Mouse (Mus musculus) C2C12 (cell line): Measurements from ENCODE around the gene Jkamp. TPM values are rescaled to one million over a fixed set of nuclear protein-coding genes. Genes with fewer than 3 reads are reported as not detected.

Source experiments
- H3K27me3 ChIP-seq: one replicate; pipeline ENCODE4 v1.6.1; 2011; ENCODE audit not compliant: control insufficient read depth, insufficient read depth, insufficient read length
- H3K36me3 ChIP-seq: one replicate; pipeline ENCODE4 v1.6.1; 2011; ENCODE audit not compliant: control insufficient read depth, insufficient read depth
- H3K4me3 ChIP-seq: one replicate; pipeline ENCODE4 v1.5.1; 2011; ENCODE audit warnings: mild to moderate bottlenecking, control low read depth; ENCODE audit not compliant: poor library complexity, insufficient read depth, severe bottlenecking
- H3K79me2 ChIP-seq: one replicate; pipeline ENCODE4 v1.6.1; 2011; ENCODE audit not compliant: control insufficient read depth, insufficient read depth
- H3K79me3 ChIP-seq: one replicate; pipeline ENCODE4 v1.6.1; 2011; ENCODE audit warnings: low read depth, control low read depth
- H3ac ChIP-seq: one replicate; pipeline ENCODE3; 2011; ENCODE audit warnings: low read depth; ENCODE audit not compliant: control insufficient read depth, insufficient read length
- CEBPB ChIP-seq: IDR thresholded peaks from one replicate; pipeline ENCODE4 v1.6.1; 2011; ENCODE audit warnings: low read depth, mild to moderate bottlenecking, control low read depth, moderate library complexity
- CTCF ChIP-seq: IDR thresholded peaks from one replicate; pipeline ENCODE4 v1.5.1; 2011; ENCODE audit not compliant: control insufficient read depth, insufficient read depth, insufficient read length
- FOSL1 ChIP-seq: IDR thresholded peaks from one replicate; pipeline ENCODE4 v1.8.0; 2011; ENCODE audit warnings: mild to moderate bottlenecking, low read length; ENCODE audit not compliant: poor library complexity, insufficient read depth, severe bottlenecking
- MAX ChIP-seq: IDR thresholded peaks from one replicate; pipeline ENCODE4 v1.6.1; 2011; ENCODE audit warnings: mild to moderate bottlenecking, control low read depth
- MYOD1 ChIP-seq: IDR thresholded peaks from one replicate; pipeline ENCODE4 v1.6.1; 2011; ENCODE audit warnings: low read depth; ENCODE audit not compliant: control insufficient read depth, insufficient read length
- MYOG ChIP-seq: IDR thresholded peaks from one replicate; pipeline ENCODE4 v1.6.1; 2011; ENCODE audit not compliant: control insufficient read depth, insufficient read length; ENCODE audit errors: extremely low read depth
- USF1 ChIP-seq: IDR thresholded peaks from one replicate; pipeline ENCODE4 v1.6.1; 2011; ENCODE audit warnings: low read depth, mild to moderate bottlenecking, control low read depth, moderate library complexity
- long read RNA-seq, 2 experiments: library from polyadenylated mRNA; unstranded; transcript quantifications; one replicate each; pipeline ENCODE4 v2.0.0; 2019 to 2020
- polyA plus RNA-seq: library from polyadenylated mRNA; unstranded; fragments of >200 nt; fragmentation: generic; extraction: Trizol; gene quantifications from one replicate; pipeline ENCODE4 v1.2.1, GENCODE M21; 2012; ENCODE audit warnings: missing spikeins

The Jkamp gene
- polyA plus RNA-seq: 19.4 TPM
- long read RNA-seq, experiment 1, transcript Jkamp-201 (7 exons, 1,292 nt): major isoform, 30 of 38 reads
- long read RNA-seq, experiment 1, partial matches to known transcripts: 2 of 38 reads
- long read RNA-seq, experiment 1, other reads (novel, unspliced or antisense): 1 of 38 reads
- long read RNA-seq, experiment 2, transcript Jkamp-201 (7 exons, 1,292 nt): major isoform, 19 of 29 reads
- long read RNA-seq, experiment 2, partial matches to known transcripts: 3 of 29 reads
- long read RNA-seq, experiment 2, other reads (novel, unspliced or antisense): 3 of 29 reads

DNA sequence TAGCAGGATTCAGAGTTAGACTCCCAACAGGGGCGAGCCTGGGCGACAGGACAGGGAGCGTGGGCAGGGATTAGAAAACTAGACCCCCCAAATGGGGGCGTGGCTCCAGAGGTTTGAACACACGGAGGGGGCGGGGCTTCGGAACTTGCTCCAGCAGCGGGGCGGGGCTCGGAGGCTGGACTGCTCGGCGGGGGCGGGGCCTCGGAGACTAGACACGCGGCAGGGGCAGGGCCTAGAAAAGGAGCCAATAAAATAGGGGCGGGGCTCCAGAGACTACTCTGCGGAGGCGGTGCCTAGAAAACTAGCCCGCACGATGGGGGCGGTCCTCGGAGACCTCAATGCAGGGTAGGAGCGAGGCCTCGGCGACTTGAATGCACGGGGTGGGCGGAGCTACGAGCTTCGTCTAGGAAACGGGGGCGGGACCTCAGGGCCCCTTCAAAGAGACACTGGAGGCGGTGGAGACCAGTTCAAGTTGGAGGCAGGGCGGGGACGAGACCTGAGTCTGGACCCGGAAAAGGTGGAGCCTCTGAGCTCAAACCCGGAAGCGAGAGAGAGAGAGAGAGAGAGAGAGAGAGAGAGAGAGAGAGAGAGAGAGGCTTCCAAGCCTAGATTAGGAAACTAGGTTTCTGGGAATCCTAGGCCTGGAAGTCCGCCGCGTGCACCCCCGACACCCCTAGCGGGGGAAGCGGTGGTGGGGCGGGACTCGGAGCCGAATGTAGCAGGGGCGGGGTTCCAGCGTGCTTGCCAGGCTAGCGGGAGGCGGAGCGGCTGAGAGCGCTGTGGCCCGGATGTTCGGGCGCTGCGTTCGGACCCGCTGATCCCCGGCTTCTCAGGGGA, at the start of gene Jkamp, which contains the start of gene L3hypdh:
Gene Jkamp (plus strand): TSS at position 261 of the 837 bp plus-strand sequence.
Gene L3hypdh (minus strand): TSS at position 111 of the 837 bp plus-strand sequence.
- Histone ChIP-seq H3K4me3 (peak within 1 kb of the TSS; percentile 59), H3K79me3 (peaks cover 9% of the 10 kb centered on the region)
- no peak for TF ChIP-seq USF1
- no peak for TF ChIP-seq FOSL1
- no peak for TF ChIP-seq MYOG
- no peak for TF ChIP-seq MYOD1
- no peak for TF ChIP-seq CTCF
- no peak for TF ChIP-seq CEBPB
- no peak for TF ChIP-seq MAX

DNA sequence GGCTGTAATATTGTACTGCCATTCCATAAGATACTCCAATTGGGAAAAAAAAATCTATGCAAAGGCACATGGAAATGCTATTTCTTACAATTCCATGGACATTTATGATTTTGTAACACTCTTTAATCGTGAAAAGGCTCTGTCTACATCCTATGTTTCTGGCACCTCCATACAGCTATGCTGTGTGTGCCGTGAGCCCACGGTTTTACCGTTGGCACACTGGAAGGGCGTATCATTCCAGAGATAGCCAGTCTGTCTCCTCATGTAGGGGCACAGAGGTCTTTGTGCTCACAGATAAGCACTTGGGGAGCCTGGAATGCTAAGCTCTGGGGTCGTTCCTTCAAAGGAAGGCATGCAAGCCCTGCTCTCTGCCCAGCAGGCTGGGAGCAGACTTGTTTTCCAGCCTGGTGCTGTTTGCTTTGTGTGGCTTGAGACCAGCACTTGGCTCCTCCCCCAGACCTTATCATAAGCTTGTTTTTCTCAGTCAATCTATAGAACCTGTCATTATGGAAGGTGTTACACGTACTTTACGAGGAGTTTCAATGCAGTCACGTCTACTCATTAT, 49.2 kb upstream of the Jkamp start:
- no peak overlapping the region for H3K4me3 ChIP-seq
- H3K36me3 ChIP-seq: no peaks in the 10 kb centered on the region
- TF ChIP-seq USF1: no peak
- no peak for TF ChIP-seq MYOD1
- no peak for TF ChIP-seq CTCF
- TF ChIP-seq FOSL1: no peak
- H3K79me2 ChIP-seq: no peaks in the 10 kb centered on the region
- no peak overlapping the region for H3ac ChIP-seq
- no peaks in the 10 kb centered on the region for H3K27me3 ChIP-seq
- H3K79me3 ChIP-seq: no peaks in the 10 kb centered on the region

More for the DNA sequence above, at the start of gene Jkamp, which contains the start of gene L3hypdh:
- H3ac ChIP-seq: peak within 1 kb of the TSS; percentile 84
- H3K36me3 ChIP-seq: peaks cover 4% of the 10 kb centered on the region
- peaks cover 17% of the 10 kb centered on the region for H3K79me2 ChIP-seq
- no peaks in the 10 kb centered on the region for H3K27me3 ChIP-seq

DNA sequence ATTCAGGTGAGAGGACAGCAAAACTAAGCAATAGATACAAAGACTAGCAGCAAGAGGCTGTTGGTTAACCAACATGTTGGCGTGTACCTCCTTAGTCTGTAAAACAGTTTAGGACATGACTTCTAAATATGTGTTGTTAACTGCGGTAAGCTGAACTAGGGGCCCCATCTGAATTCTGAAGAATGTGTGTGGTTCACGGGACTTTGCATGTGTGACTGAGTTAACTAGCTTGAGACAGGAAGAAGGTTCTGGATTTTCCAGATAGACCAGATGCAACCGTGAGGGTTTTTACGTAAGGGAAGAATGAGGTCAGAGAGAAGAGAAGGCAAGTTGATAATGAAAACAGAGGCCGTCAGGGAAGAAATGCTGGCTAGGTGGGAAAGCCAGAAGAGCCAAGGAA, 48.3 kb upstream of the Jkamp start:
- no peak overlapping the region for H3ac ChIP-seq
- no peak for TF ChIP-seq MYOD1
- TF ChIP-seq CTCF: no peak
- no peak for TF ChIP-seq FOSL1
- no peak for TF ChIP-seq CEBPB
- no peak for TF ChIP-seq USF1
- TF ChIP-seq MYOG: no peak
- TF ChIP-seq MAX: no peak
- no peaks in the 10 kb centered on the region for H3K79me3 ChIP-seq
- H3K79me2 ChIP-seq: no peaks in the 10 kb centered on the region
- H3K4me3 ChIP-seq: no peak overlapping the region
- no peaks in the 10 kb centered on the region for H3K27me3 ChIP-seq
- no peaks in the 10 kb centered on the region for H3K36me3 ChIP-seq

DNA sequence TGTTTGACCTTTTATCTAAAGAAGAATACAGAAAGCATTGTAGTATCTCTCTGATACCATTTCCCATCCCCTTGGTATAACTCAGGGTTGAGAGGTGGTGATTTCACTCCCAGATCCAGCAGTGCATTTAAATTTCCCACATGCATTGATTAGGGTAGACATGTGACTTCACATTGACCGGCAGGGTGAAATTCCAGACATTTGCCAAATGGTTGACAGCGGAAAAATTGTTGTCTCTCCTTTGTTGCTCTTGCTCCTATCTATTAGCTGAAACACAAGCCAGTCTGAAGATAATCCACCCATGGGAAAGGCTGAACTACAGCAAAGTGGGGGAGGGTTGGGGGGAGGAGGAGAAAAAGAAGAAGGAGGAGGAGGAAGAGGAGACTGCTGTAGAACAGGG, 46.5 kb upstream of the Jkamp start:
- Histone ChIP-seq H3K4me3 (no peak overlapping the region), H3ac (no peak overlapping the region), H3K79me3 (no peaks in the 10 kb centered on the region), H3K36me3 (no peaks in the 10 kb centered on the region), H3K27me3 (no peaks in the 10 kb centered on the region), H3K79me2 (no peaks in the 10 kb centered on the region)
- TF ChIP-seq MYOG: no peak
- TF ChIP-seq USF1: no peak
- no peak for TF ChIP-seq CEBPB
- TF ChIP-seq FOSL1: no peak
- TF ChIP-seq MYOD1: no peak

DNA sequence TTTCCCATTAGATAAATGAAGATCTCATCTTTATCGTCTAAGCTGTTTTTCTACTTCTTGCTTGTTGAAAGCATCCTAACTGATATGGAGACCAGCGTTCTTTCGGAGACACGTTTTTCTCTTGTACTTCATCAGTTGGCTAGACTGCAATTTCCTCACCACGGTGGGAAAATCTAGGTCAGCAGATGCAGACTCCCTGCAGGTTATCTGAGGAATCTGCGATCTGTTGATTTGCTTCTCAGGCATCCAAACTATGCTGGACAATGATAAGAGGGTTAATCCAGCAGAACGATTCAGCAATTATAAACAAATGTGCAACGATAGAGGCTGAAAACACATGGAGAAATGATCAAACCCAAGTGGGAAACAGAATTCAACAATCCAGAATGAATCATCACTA, 45.9 kb upstream of the Jkamp start:
- Histone ChIP-seq H3K27me3 (no peaks in the 10 kb centered on the region), H3ac (no peak overlapping the region)

More for the DNA sequence above, 45.9 kb upstream of the Jkamp start:
- Histone ChIP-seq H3K36me3 (no peaks in the 10 kb centered on the region), H3K79me2 (no peaks in the 10 kb centered on the region), H3K79me3 (no peaks in the 10 kb centered on the region), H3K4me3 (no peak overlapping the region)
- no peak for TF ChIP-seq FOSL1
- TF ChIP-seq MYOG: no peak
- no peak for TF ChIP-seq USF1
- TF ChIP-seq CEBPB: no peak
- TF ChIP-seq MAX: no peak
- no peak for TF ChIP-seq MYOD1
